Mouse (Mus musculus) midbrain, embryonic 10.5 days (tissue): Measurements from ENCODE around the gene Vmn1r90. TPM values are rescaled to one million over a fixed set of nuclear protein-coding genes. Genes with fewer than 3 reads are reported as not detected.
"Not testable (repeated sequence)": the region's sequence is repeated elsewhere in the genome, so short reads cannot be mapped to it uniquely, and the experiment has no call there.

ENCODE experiments used
- DNase-seq: peaks from one replicate; pipeline ENCODE4 v3.0.0-alpha.2; 2017; ENCODE audit warnings: low spot score
- H3K27ac ChIP-seq: fragments of 300-500 bp; sonication (generic); replicated peaks from 2 replicates; pipeline ENCODE4 v1.5.1; 2016; ENCODE audit warnings: mild to moderate bottlenecking
- H3K27me3 ChIP-seq: fragments of 300-500 bp; sonication (generic); 2 replicates; pipeline ENCODE4 v1.6.1; 2016; ENCODE audit warnings: low read depth, mild to moderate bottlenecking; ENCODE audit not compliant: poor library complexity, severe bottlenecking
- H3K36me3 ChIP-seq: fragments of 300-500 bp; sonication (generic); 2 replicates; pipeline ENCODE4 v1.6.1; 2016; ENCODE audit warnings: mild to moderate bottlenecking, moderate library complexity
- H3K4me1 ChIP-seq: fragments of 300-500 bp; sonication (generic); 2 replicates; pipeline ENCODE4 v1.6.1; 2016
- H3K4me3 ChIP-seq: fragments of 300-500 bp; sonication (generic); 2 replicates; pipeline ENCODE4 v1.5.1; 2016; ENCODE audit warnings: mild to moderate bottlenecking, moderate library complexity
- H3K9me3 ChIP-seq: fragments of 300-500 bp; sonication (generic); replicated peaks from 2 replicates; pipeline ENCODE4 v1.6.1; 2016; ENCODE audit warnings: mild to moderate bottlenecking
- WGBS: fragments of 180-500 bp; shearing (Covaris S2); methylation state at CpG from one replicate; pipeline ENCODE4 v1.1.7; 2016; 5-methylcytosine and 5-hydroxymethylcytosine counted together
- polyA plus RNA-seq: library from polyadenylated mRNA; unstranded; fragments of >200 nt; fragmentation: Nextera tagmentation; extraction: Ambion mirVana; gene quantifications from 2 replicates; pipeline ENCODE4 v1.2.1, GENCODE M21; 2016

Gene Vmn1r90
- polyA plus RNA-seq, result 0.20 and 0.28 TPM in 2 replicates

- no peaks in the 10 kb centered on the region for H3K27me3 ChIP-seq
- DNase-seq, result no peak
- WGBS, result 78% methylated on average over 1 of the region's 1 CpGs
- peaks cover 75% of the 10 kb centered on the region for H3K9me3 ChIP-seq
- H3K36me3 ChIP-seq, result no peaks in the 10 kb centered on the region
- H3K4me3 ChIP-seq, result no peak within 1 kb of the TSS
- no peaks in the 10 kb centered on the region for H3K4me1 ChIP-seq
- no peak within 1 kb of the TSS for H3K27ac ChIP-seq
These were observed at the start of gene Vmn1r90 for GRCm38 (mm10) chr7:14563406-14563805. Gene Vmn1r90, minus strand, starts transcription at chr7:14563506.

GRCm38 (mm10) chr7:14593009-14593408, 29.7 kb upstream of the Vmn1r90 start:
- H3K9me3 ChIP-seq, result peaks cover 90% of the 10 kb centered on the region
- not testable (repeated sequence) for H3K27ac ChIP-seq, DNase-seq, H3K4me3 ChIP-seq, H3K4me1 ChIP-seq, H3K36me3 ChIP-seq, H3K27me3 ChIP-seq
- WGBS, result 65% methylated on average over 8 of the region's 8 CpGs

GRCm38 (mm10) chr7:14552284-14552683, 11.0 kb downstream of the Vmn1r90 start:
- no peaks in the 10 kb centered on the region for H3K4me1 ChIP-seq
- H3K27ac ChIP-seq, result no peak overlapping the region
- H3K36me3 ChIP-seq, result no peaks in the 10 kb centered on the region
- WGBS, result 88% methylated on average over 1 of the region's 1 CpGs
- no peak for DNase-seq
- no peak overlapping the region for H3K4me3 ChIP-seq
- H3K27me3 ChIP-seq, result no peaks in the 10 kb centered on the region
- peaks cover 88% of the 10 kb centered on the region for H3K9me3 ChIP-seq

- WGBS, result 68% methylated on average over 1 of the region's 1 CpGs
- DNase-seq, result no peak
- no peaks in the 10 kb centered on the region for H3K27me3 ChIP-seq
- peaks cover 74% of the 10 kb centered on the region for H3K9me3 ChIP-seq
- H3K36me3 ChIP-seq, result no peaks in the 10 kb centered on the region
- no peaks in the 10 kb centered on the region for H3K4me1 ChIP-seq
- H3K4me3 ChIP-seq, result no peak overlapping the region
- no peak overlapping the region for H3K27ac ChIP-seq
These were observed 38.0 kb downstream of the Vmn1r90 start for GRCm38 (mm10) chr7:14525280-14525679.

- Histone ChIP-seq H3K27me3 (no peaks in the 10 kb centered on the region), H3K4me3 (no peak overlapping the region)
- WGBS, result 86% methylated on average over 1 of the region's 1 CpGs
These were observed 40.7 kb downstream of the Vmn1r90 start for GRCm38 (mm10) chr7:14522636-14523035.

GRCm38 (mm10) chr7:14518301-14518700, 45.0 kb downstream of the Vmn1r90 start:
- 81% methylated on average over 3 of the region's 3 CpGs for WGBS
- H3K27me3 ChIP-seq, result no peaks in the 10 kb centered on the region
- H3K9me3 ChIP-seq, result peaks cover 81% of the 10 kb centered on the region

More at GRCm38 (mm10) chr7:14522636-14523035, 40.7 kb downstream of the Vmn1r90 start:
- no peaks in the 10 kb centered on the region for H3K4me1 ChIP-seq
- DNase-seq, result no peak
- H3K36me3 ChIP-seq, result no peaks in the 10 kb centered on the region
- H3K9me3 ChIP-seq, result peaks cover 74% of the 10 kb centered on the region
- H3K27ac ChIP-seq, result no peak overlapping the region

More at GRCm38 (mm10) chr7:14518301-14518700, 45.0 kb downstream of the Vmn1r90 start:
- H3K36me3 ChIP-seq, result no peaks in the 10 kb centered on the region
- H3K4me3 ChIP-seq, result no peak overlapping the region
- DNase-seq, result no peak
- no peak overlapping the region for H3K27ac ChIP-seq
- no peaks in the 10 kb centered on the region for H3K4me1 ChIP-seq

Other genes with a start within 250 kb of the Vmn1r90 start
- not detected in 2 replicates for gene Obox8, start 229.9 kb downstream of the Vmn1r90 start, polyA plus RNA-seq
- not detected in 2 replicates for gene Sult2a8, start 116.7 kb downstream of the Vmn1r90 start, polyA plus RNA-seq
- gene Sult2a7, start 69.3 kb downstream of the Vmn1r90 start, polyA plus RNA-seq, result not detected in 2 replicates
- not detected in 2 replicates for gene Obox7, start 96.0 kb upstream of the Vmn1r90 start, polyA plus RNA-seq